Mouse (Mus musculus) limb, embryonic 15.5 days (tissue): Measurements from ENCODE around the gene Chst14. TPM values are rescaled to one million over a fixed set of nuclear protein-coding genes. Genes with fewer than 3 reads are reported as not detected.

ENCODE experiments used
- ATAC-seq: fragments of 200-750 bp; cut with Nextera tagmentation; 2 replicates; pipeline ENCODE4 v1.8.0; 2017; ENCODE audit warnings: low read depth, moderate TSS enrichment; ENCODE audit not compliant: insufficient number of reproducible peaks, low FRiP score, low TSS enrichment
- H3K27ac ChIP-seq: fragments of 300-500 bp; sonication (generic); 2 replicates; pipeline ENCODE4 v1.5.1; 2015; ENCODE audit warnings: moderate library complexity, mild to moderate bottlenecking, inconsistent platforms
- H3K27me3 ChIP-seq: fragments of 300-500 bp; sonication (generic); 2 replicates; pipeline ENCODE4 v1.6.1; 2015; ENCODE audit warnings: inconsistent platforms
- H3K36me3 ChIP-seq: fragments of 300-500 bp; sonication (generic); 2 replicates; pipeline ENCODE4 v1.6.1; 2015; ENCODE audit warnings: inconsistent platforms
- H3K4me1 ChIP-seq: fragments of 300-500 bp; sonication (generic); 2 replicates; pipeline ENCODE4 v1.6.1; 2015; ENCODE audit warnings: inconsistent platforms
- H3K4me2 ChIP-seq: fragments of 300-500 bp; sonication (generic); 2 replicates; pipeline ENCODE4 v1.6.1; 2015; ENCODE audit warnings: mild to moderate bottlenecking, inconsistent platforms
- H3K4me3 ChIP-seq: fragments of 300-500 bp; sonication (generic); 2 replicates; pipeline ENCODE4 v1.5.1; 2015; ENCODE audit warnings: mild to moderate bottlenecking, inconsistent platforms
- H3K9ac ChIP-seq: fragments of 300-500 bp; sonication (generic); 2 replicates; pipeline ENCODE4 v1.6.1; 2015; ENCODE audit warnings: inconsistent platforms
- H3K9me3 ChIP-seq: fragments of 300-500 bp; sonication (generic); 2 replicates; pipeline ENCODE4 v1.6.1; 2016; ENCODE audit warnings: inconsistent platforms
- WGBS: fragments of 180-500 bp; shearing (Covaris S2); methylation state at CpG from one replicate; pipeline ENCODE4 v1.1.7; 2015; 5-methylcytosine and 5-hydroxymethylcytosine counted together
- polyA plus RNA-seq: library from polyadenylated mRNA; unstranded; fragments of >200 nt; fragmentation: Nextera tagmentation; extraction: Ambion mirVana; gene quantifications from 2 replicates; pipeline ENCODE4 v1.2.1, GENCODE M21; 2015

Gene Chst14
- polyA plus RNA-seq: 41.2 and 47.0 TPM in 2 replicates

DNA sequence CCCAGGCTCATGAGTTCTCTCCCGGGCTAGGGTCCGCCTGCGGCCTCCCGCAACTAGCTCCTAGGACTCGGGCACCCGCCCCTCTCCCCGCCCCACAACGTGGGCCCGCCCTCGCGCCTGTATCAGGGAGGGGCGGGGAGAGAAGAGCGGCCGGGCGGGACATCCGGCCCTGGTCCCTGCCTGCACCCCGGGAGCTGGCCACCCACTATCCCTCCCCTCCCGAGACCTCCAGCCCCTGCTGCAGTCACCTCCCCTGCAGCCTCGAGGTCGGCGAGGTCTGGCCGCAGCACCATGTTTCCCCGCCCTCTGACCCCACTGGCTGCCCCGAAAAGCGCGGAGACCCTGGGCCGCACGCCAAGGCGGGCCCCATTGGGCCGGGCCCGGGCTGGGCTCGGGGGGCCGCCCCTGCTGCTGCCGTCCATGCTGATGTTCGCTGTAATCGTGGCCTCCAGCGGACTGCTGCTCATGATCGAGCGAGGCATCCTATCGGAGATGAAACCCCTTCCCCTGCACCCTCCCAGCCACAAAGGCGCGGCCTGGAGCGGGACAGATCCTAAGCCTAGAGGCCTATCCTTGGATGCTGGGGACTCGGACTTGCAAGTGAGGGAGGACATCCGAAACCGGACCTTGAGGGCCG is at the start of gene Chst14:
TSS of gene Chst14 (plus strand) at position 136 of the 637 bp plus-strand sequence.
- H3K27me3 ChIP-seq: no peaks in the 10 kb centered on the region
- H3K4me3 ChIP-seq: peak within 1 kb of the TSS; percentile 76
- no peaks in the 10 kb centered on the region for H3K9me3 ChIP-seq
- peak within 1 kb of the TSS; percentile 88 for H3K9ac ChIP-seq
- peak within 1 kb of the TSS; percentile 79 for H3K4me2 ChIP-seq
- WGBS: under 1% methylated on average over 39 of the region's 47 CpGs
- H3K4me1 ChIP-seq: peaks cover 29% of the 10 kb centered on the region
- peak; percentile 85 for ATAC-seq
- peak within 1 kb of the TSS; percentile 78 for H3K27ac ChIP-seq
- H3K36me3 ChIP-seq: peaks cover 18% of the 10 kb centered on the region

DNA sequence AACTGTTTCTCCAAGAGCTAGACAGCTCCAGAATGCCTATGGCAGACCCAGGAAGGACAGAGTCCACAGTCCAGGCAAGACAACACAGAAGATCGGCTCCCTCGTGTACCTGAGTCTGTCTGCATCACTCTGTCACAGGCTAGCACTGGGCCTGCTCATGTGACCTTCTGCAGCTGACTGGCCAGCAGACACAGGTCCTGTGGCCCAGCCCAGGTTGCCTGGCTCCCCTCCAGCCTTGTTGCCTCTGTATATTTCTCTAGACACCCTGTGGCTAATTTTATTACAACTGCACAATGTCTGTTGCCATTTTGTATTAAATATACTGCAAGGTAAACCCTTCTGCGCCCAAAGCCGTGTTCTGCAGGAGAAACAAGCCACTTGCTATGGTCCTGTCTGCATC is 45.3 kb upstream of the Chst14 start:
- peaks cover 13% of the 10 kb centered on the region; the same call in 1 of the 2 replicates for H3K27me3 ChIP-seq
- WGBS: 83% methylated on average over 4 of the region's 4 CpGs
- H3K9ac ChIP-seq: no peak overlapping the region
- H3K9me3 ChIP-seq: no peaks in the 10 kb centered on the region
- peaks cover 31% of the 10 kb centered on the region for H3K36me3 ChIP-seq
- H3K4me2 ChIP-seq: no peak overlapping the region
- ATAC-seq: no peak
- H3K4me3 ChIP-seq: no peak overlapping the region
- no peak overlapping the region for H3K27ac ChIP-seq
- H3K4me1 ChIP-seq: peaks cover 5% of the 10 kb centered on the region

DNA sequence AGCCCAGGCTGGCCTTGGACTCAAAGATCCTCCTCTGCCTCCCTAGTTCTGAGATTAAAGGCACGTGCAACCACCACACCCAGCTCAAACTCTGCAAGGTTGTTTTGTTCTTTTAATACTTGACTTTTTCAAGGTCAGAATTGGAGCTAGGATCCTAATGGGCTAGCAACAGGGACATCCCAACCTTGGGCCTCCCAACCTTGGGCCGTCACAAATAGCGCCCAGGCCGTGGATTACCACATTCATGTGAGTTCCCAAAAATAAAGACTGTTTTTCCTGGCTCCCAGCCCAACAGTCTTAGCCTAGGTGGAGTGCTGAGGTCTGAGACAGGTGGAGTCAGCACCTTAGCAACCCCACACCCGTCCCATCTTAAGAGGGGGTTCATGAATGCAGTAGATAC is 44.3 kb upstream of the Chst14 start:
- Histone ChIP-seq H3K4me3 (no peak overlapping the region), H3K27me3 (peaks cover 15% of the 10 kb centered on the region; the same call in 1 of the 2 replicates), H3K27ac (no peak overlapping the region), H3K9ac (no peak overlapping the region), H3K4me2 (no peak overlapping the region), H3K36me3 (peaks cover 22% of the 10 kb centered on the region), H3K4me1 (peaks cover 5% of the 10 kb centered on the region), H3K9me3 (no peaks in the 10 kb centered on the region)
- ATAC-seq: no peak
- WGBS: 70% methylated on average over 5 of the region's 5 CpGs

DNA sequence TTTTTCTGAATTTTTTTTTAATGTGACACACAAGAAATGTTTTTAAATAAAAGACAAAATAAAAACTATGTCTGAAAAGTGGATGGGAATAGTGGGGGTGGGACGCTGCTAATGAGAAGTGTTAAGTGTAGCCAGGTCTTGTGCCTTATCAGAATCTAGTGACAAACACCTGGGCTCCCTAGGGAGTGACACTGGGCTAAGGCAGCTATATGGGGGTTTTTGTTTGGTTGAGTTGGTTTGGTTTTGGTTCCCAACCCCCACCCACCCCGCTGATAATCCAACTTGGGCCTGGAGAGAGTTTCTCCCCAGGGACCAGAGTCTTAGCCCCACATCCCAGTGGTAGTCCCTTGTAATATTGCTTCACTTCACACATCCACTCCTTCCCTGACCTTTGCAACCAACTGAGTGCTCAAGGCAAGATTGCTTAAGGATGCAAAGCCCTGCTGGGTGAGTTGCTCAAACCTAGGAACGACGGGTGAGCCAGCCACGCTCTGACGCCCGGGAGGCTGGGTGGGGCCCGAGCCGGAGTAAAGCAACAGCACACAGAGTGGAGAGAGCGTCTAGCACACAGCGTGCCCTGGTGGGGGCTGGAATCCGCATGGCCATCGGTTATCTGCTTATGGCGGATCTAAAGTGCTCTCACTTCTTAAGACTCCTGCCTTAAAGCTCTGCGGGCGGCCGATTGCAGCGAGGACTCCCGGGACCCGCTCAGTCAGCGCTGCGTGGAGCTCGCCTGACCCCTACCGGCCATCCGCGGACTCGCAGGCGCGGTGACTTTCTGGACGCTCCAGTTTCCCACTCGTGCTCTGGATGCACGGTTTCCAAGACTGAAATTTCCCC is 43.2 kb upstream of the Chst14 start:
- Histone ChIP-seq H3K27ac (no peak overlapping the region), H3K27me3 (peaks cover 22% of the 10 kb centered on the region; the same call in 1 of the 2 replicates), H3K9me3 (no peaks in the 10 kb centered on the region), H3K4me2 (peak overlapping the region; percentile 77), H3K4me1 (peaks cover 10% of the 10 kb centered on the region), H3K4me3 (peak overlapping the region; percentile 42), H3K9ac (peak overlapping the region; percentile 40; the same call in 1 of the 2 replicates), H3K36me3 (peaks cover 12% of the 10 kb centered on the region; the same call in 1 of the 2 replicates)
- WGBS: 3% methylated on average over 32 of the region's 32 CpGs
- peak; percentile 64 for ATAC-seq

DNA sequence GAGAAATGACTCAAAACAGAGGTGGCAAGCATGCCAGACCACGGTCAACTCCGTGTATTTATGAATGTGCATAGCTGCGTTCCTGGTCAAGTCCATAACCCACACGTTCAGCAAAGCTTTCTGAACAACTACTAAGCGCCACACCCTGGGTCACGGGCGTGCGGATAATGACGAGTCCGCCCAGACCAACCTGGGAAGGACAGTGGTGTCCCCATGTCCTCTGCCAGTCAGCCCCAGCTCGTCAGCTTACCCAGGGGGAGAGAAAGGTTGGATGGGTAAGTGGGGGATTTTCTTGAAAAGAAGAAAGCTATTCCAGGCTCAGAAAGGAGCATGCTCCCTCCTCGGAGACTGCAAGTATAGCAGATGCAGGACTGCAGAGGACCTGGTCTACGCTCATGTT is 38.9 kb upstream of the Chst14 start:
- Histone ChIP-seq H3K9me3 (no peaks in the 10 kb centered on the region), H3K27me3 (peaks cover 25% of the 10 kb centered on the region; the same call in 1 of the 2 replicates), H3K27ac (no peak overlapping the region), H3K36me3 (no peaks in the 10 kb centered on the region), H3K4me1 (peaks cover 10% of the 10 kb centered on the region), H3K9ac (no peak overlapping the region), H3K4me3 (no peak overlapping the region), H3K4me2 (no peak overlapping the region)
- no peak for ATAC-seq
- 68% methylated on average over 13 of the region's 13 CpGs for WGBS

DNA sequence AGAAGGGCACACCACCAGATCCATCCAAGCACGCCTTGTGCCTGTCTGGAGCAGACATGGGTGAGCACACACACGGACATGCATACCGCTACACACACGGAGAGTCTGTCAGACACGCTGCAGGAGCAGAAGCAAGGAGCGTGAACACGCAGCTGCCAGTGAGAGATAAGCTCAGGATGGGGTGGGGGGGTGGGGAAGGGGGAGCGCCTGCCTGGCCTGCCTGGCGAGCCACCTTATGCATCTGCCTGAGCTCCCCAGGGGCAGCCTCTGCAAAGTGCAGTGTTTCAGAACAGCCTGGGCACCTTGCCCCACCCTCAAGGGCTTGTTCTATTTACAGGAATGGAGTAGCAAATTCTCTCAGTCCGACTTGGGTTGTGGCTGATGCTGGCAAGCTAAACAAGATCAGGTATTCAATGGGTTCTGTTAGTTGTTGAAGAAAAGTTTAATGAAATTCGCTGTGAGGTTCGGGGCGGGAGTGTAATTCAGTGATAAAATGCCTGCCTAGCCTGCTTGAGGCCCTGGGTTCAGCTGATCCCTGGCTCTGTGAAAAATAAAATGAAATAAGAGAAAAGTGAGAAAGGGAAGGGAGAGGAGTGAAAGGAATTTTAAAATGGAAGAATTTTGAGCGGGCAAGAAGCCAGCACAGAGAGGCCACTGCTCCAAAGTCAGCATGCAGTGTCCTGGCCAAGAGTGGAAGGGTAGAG is 38.3 kb upstream of the Chst14 start:
- H3K27ac ChIP-seq: no peak overlapping the region
- no peaks in the 10 kb centered on the region for H3K9me3 ChIP-seq
- H3K4me3 ChIP-seq: no peak overlapping the region
- 20% methylated on average over 14 of the region's 14 CpGs for WGBS
- H3K9ac ChIP-seq: no peak overlapping the region
- ATAC-seq: no peak
- H3K4me2 ChIP-seq: no peak overlapping the region
- H3K27me3 ChIP-seq: peaks cover 30% of the 10 kb centered on the region; the same call in 1 of the 2 replicates
- peaks cover 8% of the 10 kb centered on the region for H3K4me1 ChIP-seq
- H3K36me3 ChIP-seq: no peaks in the 10 kb centered on the region

DNA sequence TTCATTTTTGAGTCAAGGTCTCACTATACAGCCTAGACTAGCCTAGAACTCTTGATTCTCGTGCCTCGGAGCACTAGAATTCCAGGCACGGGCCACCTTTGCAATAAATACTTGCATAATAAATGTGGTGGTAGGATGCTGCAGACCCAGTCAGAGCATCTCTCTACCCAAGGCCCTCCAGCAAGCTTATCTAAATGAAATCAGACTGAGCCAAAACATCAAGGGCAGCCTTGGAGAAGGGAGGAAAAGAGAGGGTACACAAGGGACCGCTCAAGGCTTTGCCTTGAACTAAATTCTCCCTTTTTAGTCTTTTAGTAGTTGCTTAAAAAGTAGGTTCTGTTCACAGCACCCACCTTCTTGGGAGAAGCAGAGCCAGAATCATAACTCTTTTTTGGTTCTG is 35.1 kb upstream of the Chst14 start:
- WGBS: 85% methylated on average over 4 of the region's 4 CpGs
- no peak overlapping the region for H3K9ac ChIP-seq
- H3K4me1 ChIP-seq: peaks cover 9% of the 10 kb centered on the region
- H3K9me3 ChIP-seq: no peaks in the 10 kb centered on the region
- no peak for ATAC-seq
- H3K27ac ChIP-seq: no peak overlapping the region
- H3K27me3 ChIP-seq: peaks cover 38% of the 10 kb centered on the region
- no peak overlapping the region for H3K4me3 ChIP-seq
- H3K36me3 ChIP-seq: no peaks in the 10 kb centered on the region
- no peak overlapping the region for H3K4me2 ChIP-seq

DNA sequence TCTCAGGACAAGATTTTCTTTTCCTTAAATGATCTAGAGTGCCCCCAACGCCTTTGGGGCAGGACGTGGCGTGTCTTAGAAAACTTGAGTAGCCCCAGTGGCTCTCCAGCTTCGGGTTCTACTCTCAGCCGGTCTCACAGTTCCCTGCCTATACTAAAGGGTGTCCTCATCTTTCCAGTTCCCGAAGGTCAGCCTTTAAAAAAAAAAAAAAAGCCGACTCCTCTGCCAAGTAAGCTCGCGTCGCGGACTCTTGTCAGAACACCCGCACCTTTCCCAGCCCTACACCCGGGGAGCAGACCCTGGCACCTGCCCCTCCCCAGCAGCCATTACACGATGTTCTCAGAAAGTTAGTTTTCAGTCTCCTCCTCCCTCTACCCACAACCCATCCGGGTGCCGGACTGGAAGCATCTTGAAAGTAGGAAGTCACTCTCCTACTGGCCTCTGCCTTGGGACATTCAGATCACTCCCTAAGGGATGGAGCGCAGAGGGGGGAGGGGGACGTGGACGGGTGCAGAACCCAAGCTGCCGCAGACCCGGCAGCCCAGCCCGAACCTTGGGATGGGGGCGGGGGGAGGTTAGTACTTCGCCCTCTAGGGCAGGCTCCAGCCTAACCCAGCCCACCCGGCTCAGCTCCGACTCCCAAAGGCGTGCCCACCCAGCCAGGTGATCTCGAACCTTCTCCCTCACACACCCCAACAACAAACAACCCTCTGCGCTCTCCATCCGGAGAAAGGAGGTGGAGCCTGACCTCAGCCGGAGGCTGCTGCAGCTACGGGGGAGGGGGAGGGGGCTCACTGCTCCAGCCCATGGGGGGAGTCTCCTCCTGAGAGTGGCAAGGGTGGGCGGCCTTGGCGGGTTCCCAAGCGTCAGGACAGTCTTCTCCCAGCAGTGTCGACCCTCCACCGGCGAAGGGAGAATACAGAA is 30.0 kb upstream of the Chst14 start:
- WGBS: 4% methylated on average over 37 of the region's 38 CpGs
- peaks cover 75% of the 10 kb centered on the region for H3K27me3 ChIP-seq
- no peaks in the 10 kb centered on the region for H3K9me3 ChIP-seq
- peaks cover 38% of the 10 kb centered on the region for H3K4me1 ChIP-seq
- no peak overlapping the region for H3K27ac ChIP-seq
- peak overlapping the region; percentile 29 for H3K9ac ChIP-seq
- ATAC-seq: no peak
- no peaks in the 10 kb centered on the region for H3K36me3 ChIP-seq
- peak overlapping the region; percentile 94 for H3K4me2 ChIP-seq
- peak overlapping the region; percentile 50 for H3K4me3 ChIP-seq

DNA sequence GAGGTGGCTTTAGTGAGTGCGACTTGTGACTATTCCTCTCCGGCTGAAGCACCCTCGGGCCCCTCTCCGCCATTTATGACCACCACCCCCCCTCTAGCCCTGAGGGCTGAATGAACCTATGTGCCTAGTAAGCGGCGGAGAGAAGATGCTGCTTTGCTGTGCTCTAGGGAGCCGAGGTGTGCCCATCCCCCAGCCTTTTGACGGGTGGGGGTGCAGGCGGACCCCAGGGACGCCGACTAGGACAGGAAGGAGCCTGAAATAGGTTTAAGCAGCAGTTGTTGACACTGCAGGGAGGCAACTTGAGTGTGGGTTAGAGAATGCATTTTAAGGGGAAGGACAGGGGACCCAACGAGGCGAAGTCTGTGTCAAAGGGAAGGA is 29.4 kb upstream of the Chst14 start:
- H3K9me3 ChIP-seq: no peaks in the 10 kb centered on the region
- ATAC-seq: no peak
- H3K4me2 ChIP-seq: peak overlapping the region; percentile 94
- WGBS: 1% methylated on average over 13 of the region's 13 CpGs
- peak overlapping the region; percentile 50 for H3K4me3 ChIP-seq
- peaks cover 72% of the 10 kb centered on the region for H3K27me3 ChIP-seq
- no peaks in the 10 kb centered on the region for H3K36me3 ChIP-seq
- no peak overlapping the region for H3K27ac ChIP-seq
- H3K9ac ChIP-seq: peak overlapping the region; percentile 29; the same call in 1 of the 2 replicates
- H3K4me1 ChIP-seq: peaks cover 41% of the 10 kb centered on the region

DNA sequence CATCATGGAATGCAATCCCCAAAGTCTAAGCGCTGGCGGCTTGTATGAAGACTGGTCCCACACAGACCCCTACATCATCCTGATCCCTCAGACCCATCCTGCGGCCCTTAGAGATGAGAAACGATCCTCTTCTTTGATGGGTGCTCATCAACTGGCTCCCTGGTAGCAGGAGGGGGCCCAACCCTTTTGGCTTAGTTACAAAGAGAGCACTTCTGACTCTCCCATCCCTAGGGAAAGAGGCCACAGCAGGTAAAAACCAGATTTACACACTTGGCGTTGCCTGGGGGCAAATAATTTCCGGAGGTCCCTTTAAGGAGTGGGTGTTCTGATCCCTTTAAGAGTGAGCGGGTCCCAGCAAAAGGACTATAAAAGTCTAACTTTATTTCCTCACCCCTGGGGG is 28.9 kb upstream of the Chst14 start:
- H3K27ac ChIP-seq: no peak overlapping the region
- ATAC-seq: no peak
- H3K36me3 ChIP-seq: no peaks in the 10 kb centered on the region
- H3K4me2 ChIP-seq: peak overlapping the region; percentile 94
- H3K4me3 ChIP-seq: peak overlapping the region; percentile 50
- WGBS: 3% methylated on average over 7 of the region's 7 CpGs
- 0 out of 2 replicates have a peak overlapping the region, but pooled peaks have one; percentile 29 for H3K9ac ChIP-seq
- H3K9me3 ChIP-seq: no peaks in the 10 kb centered on the region
- peaks cover 42% of the 10 kb centered on the region for H3K4me1 ChIP-seq
- peaks cover 71% of the 10 kb centered on the region for H3K27me3 ChIP-seq

DNA sequence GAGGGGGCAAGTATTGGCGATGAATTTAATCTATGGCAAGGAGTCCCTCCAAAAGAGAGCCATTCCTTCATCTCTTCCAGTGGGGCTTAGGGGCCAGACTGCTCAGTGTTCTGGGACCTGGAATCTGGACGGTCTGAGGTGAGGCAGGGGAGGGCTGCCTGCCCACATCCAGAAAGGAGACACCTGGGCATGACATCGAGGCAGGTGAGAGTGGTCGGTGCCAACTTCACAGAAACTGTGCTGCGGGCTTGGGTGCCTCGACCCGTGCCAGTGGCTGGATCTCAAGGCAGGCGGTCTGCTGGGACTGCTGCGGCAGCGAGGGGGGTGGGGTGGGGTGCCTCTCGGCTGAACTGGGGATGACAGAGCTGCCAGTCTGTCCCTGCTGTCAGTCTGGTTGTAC is 28.5 kb upstream of the Chst14 start:
- Histone ChIP-seq H3K9ac (no peak overlapping the region), H3K4me3 (0 out of 2 replicates have a peak overlapping the region, but pooled peaks have one; percentile 1), H3K27ac (no peak overlapping the region), H3K36me3 (no peaks in the 10 kb centered on the region), H3K4me2 (no peak overlapping the region), H3K9me3 (no peaks in the 10 kb centered on the region), H3K27me3 (peaks cover 68% of the 10 kb centered on the region), H3K4me1 (peaks cover 46% of the 10 kb centered on the region)
- WGBS: 2% methylated on average over 11 of the region's 11 CpGs
- ATAC-seq: no peak
